Mouse (Mus musculus): ENCODE results near the gene Tspan11. TPM values are rescaled to one million over a fixed set of nuclear protein-coding genes. Genes with fewer than 3 reads are reported as not detected.

Gene Tspan11
- polyA plus RNA-seq, 1 experiment from 2014 or later = 3.6 TPM

GRCm38 (mm10) chr6:127861951-127862350, 25.4 kb upstream of the Tspan11 start:
- Histone ChIP-seq H3K27ac (no peak overlapping the region), H3K27me3 (ENCODE audit: poor library complexity, severe bottlenecking) (no peaks in the 10 kb centered on the region), H3K9me3 (no peaks in the 10 kb centered on the region), H3K36me3 (replicated peaks) (no peaks in the 10 kb centered on the region), H3K4me3 (no peak overlapping the region), H3K4me1 (peaks cover 17% of the 10 kb centered on the region)
- no peak for DNase-seq (ENCODE audit: extremely low spot score, low spot score)
- 74% methylated on average over 9 of the region's 9 CpGs for WGBS

GRCm38 (mm10) chr6:127865391-127865790, 22.0 kb upstream of the Tspan11 start:
- Histone ChIP-seq H3K4me1 (peaks cover 23% of the 10 kb centered on the region), H3K9me3 (no peaks in the 10 kb centered on the region), H3K27ac (no peak overlapping the region), H3K4me3 (no peak overlapping the region), H3K36me3 (replicated peaks) (no peaks in the 10 kb centered on the region), H3K27me3 (ENCODE audit: poor library complexity, severe bottlenecking) (no peaks in the 10 kb centered on the region)
- no peak for DNase-seq (ENCODE audit: extremely low spot score, low spot score)
- WGBS = 75% methylated on average over 4 of the region's 4 CpGs

- DNase-seq (ENCODE audit: extremely low spot score, low spot score) = no peak
- 70% methylated on average over 8 of the region's 8 CpGs for WGBS
- no peaks in the 10 kb centered on the region for H3K27me3 ChIP-seq (ENCODE audit: poor library complexity, severe bottlenecking)
- H3K4me1 ChIP-seq = peaks cover 18% of the 10 kb centered on the region
- H3K27ac ChIP-seq = peak overlapping the region; percentile 26; the same call in 1 of the 2 replicates
- H3K9me3 ChIP-seq = no peaks in the 10 kb centered on the region
- no peak overlapping the region for H3K4me3 ChIP-seq
- H3K36me3 ChIP-seq (replicated peaks) = no peaks in the 10 kb centered on the region
Observed at GRCm38 (mm10) chr6:127868546-127868945, 18.8 kb upstream of the Tspan11 start.

GRCm38 (mm10) chr6:127869121-127869520, 18.3 kb upstream of the Tspan11 start:
- Histone ChIP-seq H3K4me3 (no peak overlapping the region), H3K27me3 (ENCODE audit: poor library complexity, severe bottlenecking) (no peaks in the 10 kb centered on the region), H3K9me3 (no peaks in the 10 kb centered on the region), H3K36me3 (replicated peaks) (no peaks in the 10 kb centered on the region), H3K27ac (peak overlapping the region; percentile 12; the same call in 1 of the 2 replicates), H3K4me1 (peaks cover 18% of the 10 kb centered on the region)
- WGBS = 84% methylated on average over 7 of the region's 7 CpGs
- DNase-seq (ENCODE audit: extremely low spot score, low spot score) = no peak

- WGBS = 73% methylated on average over 12 of the region's 12 CpGs
- H3K4me3 ChIP-seq = no peak overlapping the region
Observed at GRCm38 (mm10) chr6:127870345-127871324, 16.8 kb upstream of the Tspan11 start.

GRCm38 (mm10) chr6:127871436-127871835, 16.0 kb upstream of the Tspan11 start:
- no peaks in the 10 kb centered on the region for H3K36me3 ChIP-seq (replicated peaks)
- H3K4me1 ChIP-seq = peaks cover 33% of the 10 kb centered on the region
- H3K27me3 ChIP-seq (ENCODE audit: poor library complexity, severe bottlenecking) = no peaks in the 10 kb centered on the region
- H3K9me3 ChIP-seq = no peaks in the 10 kb centered on the region
- 80% methylated on average over 6 of the region's 6 CpGs for WGBS
- H3K27ac ChIP-seq = peak overlapping the region; percentile 70; the same call in 1 of the 2 replicates
- no peak for DNase-seq (ENCODE audit: extremely low spot score, low spot score)
- H3K4me3 ChIP-seq = no peak overlapping the region

More at GRCm38 (mm10) chr6:127870345-127871324, 16.8 kb upstream of the Tspan11 start:
- H3K36me3 ChIP-seq (replicated peaks) = no peaks in the 10 kb centered on the region
- no peaks in the 10 kb centered on the region for H3K27me3 ChIP-seq (ENCODE audit: poor library complexity, severe bottlenecking)
- peak overlapping the region; percentile 70 for H3K27ac ChIP-seq
- peak; percentile 51 for DNase-seq (ENCODE audit: extremely low spot score, low spot score)
- H3K9me3 ChIP-seq = no peaks in the 10 kb centered on the region
- H3K4me1 ChIP-seq = peaks cover 25% of the 10 kb centered on the region

- no peaks in the 10 kb centered on the region for H3K36me3 ChIP-seq (replicated peaks)
- no peaks in the 10 kb centered on the region for H3K9me3 ChIP-seq
- DNase-seq (ENCODE audit: extremely low spot score, low spot score) = no peak
- 0 out of 2 replicates have a peak overlapping the region, but pooled peaks have one; percentile 16 for H3K27ac ChIP-seq
- H3K4me3 ChIP-seq = no peak overlapping the region
- no peaks in the 10 kb centered on the region for H3K27me3 ChIP-seq (ENCODE audit: poor library complexity, severe bottlenecking)
- H3K4me1 ChIP-seq = peaks cover 33% of the 10 kb centered on the region
- 94% methylated on average over 8 of the region's 8 CpGs for WGBS
Observed at GRCm38 (mm10) chr6:127872581-127872980, 14.8 kb upstream of the Tspan11 start.

- H3K27ac ChIP-seq = peak overlapping the region; percentile 51; the same call in 1 of the 2 replicates
- no peak overlapping the region for H3K4me3 ChIP-seq
- 66% methylated on average over 11 of the region's 11 CpGs for WGBS
- no peaks in the 10 kb centered on the region for H3K36me3 ChIP-seq (replicated peaks)
- H3K27me3 ChIP-seq (ENCODE audit: poor library complexity, severe bottlenecking) = no peaks in the 10 kb centered on the region
- no peak for DNase-seq (ENCODE audit: extremely low spot score, low spot score)
- H3K9me3 ChIP-seq = peaks cover 9% of the 10 kb centered on the region
- H3K4me1 ChIP-seq = peaks cover 18% of the 10 kb centered on the region
Observed at GRCm38 (mm10) chr6:127875883-127876282, 11.5 kb upstream of the Tspan11 start.

GRCm38 (mm10) chr6:127876436-127876835, 11.0 kb upstream of the Tspan11 start:
- Histone ChIP-seq H3K36me3 (replicated peaks) (no peaks in the 10 kb centered on the region), H3K9me3 (peaks cover 9% of the 10 kb centered on the region), H3K4me3 (no peak overlapping the region), H3K4me1 (peaks cover 18% of the 10 kb centered on the region), H3K27me3 (ENCODE audit: poor library complexity, severe bottlenecking) (no peaks in the 10 kb centered on the region), H3K27ac (peak overlapping the region; percentile 51; the same call in 1 of the 2 replicates)
- 91% methylated on average over 9 of the region's 9 CpGs for WGBS
- no peak for DNase-seq (ENCODE audit: extremely low spot score, low spot score)

- no peak for DNase-seq (ENCODE audit: extremely low spot score, low spot score)
- Histone ChIP-seq H3K27me3 (ENCODE audit: poor library complexity, severe bottlenecking) (no peaks in the 10 kb centered on the region), H3K4me1 (peaks cover 18% of the 10 kb centered on the region), H3K9me3 (peaks cover 9% of the 10 kb centered on the region), H3K36me3 (replicated peaks) (no peaks in the 10 kb centered on the region), H3K4me3 (no peak overlapping the region), H3K27ac (0 out of 2 replicates have a peak overlapping the region, but pooled peaks have one; percentile 51)
- WGBS = 87% methylated on average over 12 of the region's 12 CpGs
Observed at GRCm38 (mm10) chr6:127877026-127877425, 10.4 kb upstream of the Tspan11 start.

GRCm38 (mm10) chr6:127879472-127879871, 7.9 kb upstream of the Tspan11 start:
- no peak overlapping the region for H3K4me3 ChIP-seq
- no peaks in the 10 kb centered on the region for H3K36me3 ChIP-seq (replicated peaks)
- H3K9me3 ChIP-seq = peaks cover 9% of the 10 kb centered on the region
- no peak for DNase-seq (ENCODE audit: extremely low spot score, low spot score)
- 0 out of 2 replicates have a peak, but pooled peaks cover 7% of the 10 kb centered on the region for H3K27me3 ChIP-seq (ENCODE audit: poor library complexity, severe bottlenecking)
- H3K4me1 ChIP-seq = peaks cover 18% of the 10 kb centered on the region
- H3K27ac ChIP-seq = no peak overlapping the region
- 90% methylated on average over 6 of the region's 6 CpGs for WGBS

- Histone ChIP-seq H3K27me3 (ENCODE audit: poor library complexity, severe bottlenecking) (peaks cover 52% of the 10 kb centered on the region), H3K36me3 (replicated peaks) (no peaks in the 10 kb centered on the region)
- WGBS = 10% methylated on average over 7 of the region's 7 CpGs
Observed at GRCm38 (mm10) chr6:127886916-127887315, 473 bp upstream of the Tspan11 start.

GRCm38 (mm10) chr6:127888581-127888980, 1.2 kb downstream of the Tspan11 start:
- no peak for DNase-seq (ENCODE audit: extremely low spot score, low spot score)

More at GRCm38 (mm10) chr6:127886916-127887315, 473 bp upstream of the Tspan11 start:
- Histone ChIP-seq H3K4me1 (peaks cover 25% of the 10 kb centered on the region), H3K27ac (peak overlapping the region; percentile 87), H3K9me3 (no peaks in the 10 kb centered on the region), H3K4me3 (peak overlapping the region; percentile 62)
- DNase-seq (ENCODE audit: extremely low spot score, low spot score) = no peak

More at GRCm38 (mm10) chr6:127888581-127888980, 1.2 kb downstream of the Tspan11 start:
- peaks cover 25% of the 10 kb centered on the region for H3K4me1 ChIP-seq
- 69% methylated on average over 3 of the region's 3 CpGs for WGBS
- H3K27me3 ChIP-seq (ENCODE audit: poor library complexity, severe bottlenecking) = peaks cover 50% of the 10 kb centered on the region
- H3K36me3 ChIP-seq (replicated peaks) = no peaks in the 10 kb centered on the region
- H3K4me3 ChIP-seq = peak overlapping the region; percentile 62; the same call in 1 of the 2 replicates
- no peaks in the 10 kb centered on the region for H3K9me3 ChIP-seq
- H3K27ac ChIP-seq = peak overlapping the region; percentile 87; the same call in 1 of the 2 replicates
